Mouse (Mus musculus): ENCODE results near the gene Crk.

DNA sequence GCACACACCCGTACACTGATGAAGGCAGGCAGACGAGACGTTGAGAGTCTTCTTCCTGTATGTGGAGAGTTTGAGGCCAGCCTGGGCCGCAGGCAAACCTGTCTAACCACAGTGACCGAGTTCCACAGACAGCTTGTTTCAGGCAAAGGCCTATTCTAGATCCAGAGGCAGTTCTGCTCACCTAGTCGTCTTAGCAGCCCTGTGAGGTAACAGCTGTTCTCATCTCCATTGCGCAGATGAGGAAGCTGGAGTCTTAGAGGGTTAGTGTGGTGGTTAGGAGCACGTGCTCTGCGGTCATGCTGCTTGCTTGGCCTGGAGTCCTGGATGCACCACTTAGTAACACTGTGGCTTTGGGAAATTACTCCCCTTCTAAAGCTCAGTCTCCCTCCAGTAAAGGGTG is 34.4 kb upstream of the Crk start:
- TF ChIP-seq CTCF (IDR thresholded peaks at IDR 0.05; ENCODE audit: control insufficient read depth, insufficient read depth, insufficient replicate concordance, low read depth, low read length) (no peak), POLR2A (IDR thresholded peaks at IDR 0.05; ENCODE audit: control insufficient read depth, low read depth, low read length) (no peak)

Measured in testis, adult 2 months (tissue).